Mouse (Mus musculus) stomach, postnatal 0 days (tissue): Measurements from ENCODE around the gene Npas2. TPM values are rescaled to one million over a fixed set of nuclear protein-coding genes. Genes with fewer than 3 reads are reported as not detected.
A peak's percentile ranks its signal among the peaks of the same experiment; 100 is the strongest.

Source experiments
- ATAC-seq: fragments of 200-750 bp; cut with Nextera tagmentation; 2 replicates; pipeline ENCODE4 v1.8.0; 2017; ENCODE audit not compliant: low FRiP score, low TSS enrichment
- DNase-seq: peaks from one replicate; pipeline ENCODE4 v3.0.0-alpha.2; 2016; ENCODE audit warnings: low spot score
- H3K27ac ChIP-seq: fragments of 300-500 bp; sonication (generic); replicated peaks from 2 replicates; pipeline ENCODE4 v1.5.1; 2014; ENCODE audit warnings: mild to moderate bottlenecking, control low read depth
- H3K27me3 ChIP-seq: fragments of 300-500 bp; sonication (generic); 2 replicates; pipeline ENCODE4 v1.6.1; 2014; ENCODE audit warnings: low read length; ENCODE audit not compliant: control insufficient read depth, insufficient read depth
- H3K36me3 ChIP-seq: fragments of 300-500 bp; sonication (generic); 2 replicates; pipeline ENCODE4 v1.6.1; 2014; ENCODE audit warnings: low read length, mixed read lengths; ENCODE audit not compliant: control insufficient read depth, insufficient read depth
- H3K4me1 ChIP-seq: fragments of 300-500 bp; sonication (generic); replicated peaks from 2 replicates; pipeline ENCODE4 v1.6.1; 2014; ENCODE audit warnings: antibody characterized with exemption; ENCODE audit not compliant: control insufficient read depth, insufficient read depth
- H3K4me2 ChIP-seq: fragments of 300-500 bp; sonication (generic); replicated peaks from 2 replicates; pipeline ENCODE4 v1.6.1; 2014; ENCODE audit warnings: low read depth, mild to moderate bottlenecking, control low read depth, moderate library complexity
- H3K4me3 ChIP-seq: fragments of 300-500 bp; sonication (generic); 2 replicates; pipeline ENCODE4 v1.5.1; 2014; ENCODE audit warnings: low read depth, low read length, control low read depth
- H3K9ac ChIP-seq: fragments of 300-500 bp; sonication (generic); 2 replicates; pipeline ENCODE4 v1.6.1; 2014; ENCODE audit warnings: mild to moderate bottlenecking, low read length, control low read depth, mixed read lengths
- H3K9me3 ChIP-seq: fragments of 300-500 bp; sonication (generic); 2 replicates; pipeline ENCODE4 v1.6.1; 2016; ENCODE audit warnings: low read length; ENCODE audit not compliant: control insufficient read depth
- CTCF ChIP-seq: IDR thresholded peaks from 2 replicates; pipeline ENCODE4 v1.5.1; 2016; ENCODE audit warnings: antibody characterized with exemption, low read depth, mild to moderate bottlenecking, moderate library complexity
- EP300 ChIP-seq: optimal IDR thresholded peaks from 2 replicates; pipeline ENCODE3; 2016; ENCODE audit warnings: antibody characterized with exemption
- WGBS: fragments of 180-500 bp; shearing (Covaris S2); extraction: QIAGEN DNeasy Blood & Tissue Kit; methylation state at CpG from one replicate; pipeline ENCODE4 v1.1.7; 2014; 5-methylcytosine and 5-hydroxymethylcytosine counted together
- polyA plus RNA-seq: library from polyadenylated mRNA; unstranded; fragments of >200 nt; fragmentation: Nextera tagmentation; extraction: Ambion mirVana; gene quantifications from 2 replicates; pipeline ENCODE4 v1.2.1, GENCODE M21; 2015

Npas2 gene
- polyA plus RNA-seq, 1 experiment from 2014 or later: 1.7 TPM

DNA sequence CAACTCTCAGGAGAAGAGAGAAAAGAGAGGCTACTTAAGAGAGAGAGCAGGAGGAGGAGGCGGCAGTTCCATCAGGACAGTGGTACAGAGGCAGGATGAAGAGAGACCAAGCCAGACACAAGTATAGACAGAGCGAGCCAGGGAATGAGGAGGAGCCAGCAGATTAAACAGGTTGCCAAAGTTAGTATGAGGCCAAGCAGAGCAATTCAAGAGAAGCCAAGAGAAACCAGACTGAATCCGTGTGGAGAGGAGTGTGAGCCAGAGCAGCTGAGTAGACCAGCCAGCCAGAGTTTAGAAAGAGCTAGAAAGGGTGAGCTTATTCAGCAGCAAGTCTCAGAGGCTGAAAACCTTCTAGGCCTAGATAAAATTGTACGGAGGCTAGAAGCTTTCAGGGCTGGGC lies 194.0 kb downstream of the Npas2 start:
- no peak overlapping the region for H3K27ac ChIP-seq
- H3K4me3 ChIP-seq: no peak overlapping the region
- H3K4me2 ChIP-seq: no peak overlapping the region
- 68% methylated on average over 4 of the region's 4 CpGs for WGBS
- H3K4me1 ChIP-seq: no peaks in the 10 kb centered on the region
- no peak for DNase-seq
- H3K9me3 ChIP-seq: no peaks in the 10 kb centered on the region
- no peaks in the 10 kb centered on the region for H3K36me3 ChIP-seq
- H3K9ac ChIP-seq: no peak overlapping the region
- no peak for TF ChIP-seq EP300
- TF ChIP-seq CTCF: no peak
- H3K27me3 ChIP-seq: no peaks in the 10 kb centered on the region
- ATAC-seq: no peak

DNA sequence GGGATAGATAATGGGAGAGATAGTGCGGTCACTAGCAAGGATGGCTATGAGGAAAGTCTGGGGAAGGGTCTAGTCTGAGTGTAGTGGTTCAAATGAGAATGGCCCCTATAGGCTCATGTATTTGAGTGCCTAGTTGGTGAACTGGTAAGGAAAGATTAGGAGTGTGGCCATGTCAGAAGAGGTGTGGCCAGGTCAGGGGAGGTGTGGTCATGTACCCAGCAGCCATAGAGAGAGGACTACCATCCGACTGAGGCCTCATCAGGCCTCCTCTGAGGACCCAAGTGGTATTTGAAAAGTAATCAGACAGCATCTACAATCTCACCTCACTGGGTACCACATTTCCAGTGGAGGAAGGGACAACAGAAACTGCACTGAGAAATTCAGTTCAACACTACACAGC lies 194.6 kb downstream of the Npas2 start:
- ATAC-seq (no peak), DNase-seq (no peak)
- H3K9ac ChIP-seq: no peak overlapping the region
- no peaks in the 10 kb centered on the region for H3K9me3 ChIP-seq
- H3K27ac ChIP-seq: no peak overlapping the region
- no peak overlapping the region for H3K4me2 ChIP-seq
- TF ChIP-seq EP300 (no peak), CTCF (no peak)
- H3K36me3 ChIP-seq: no peaks in the 10 kb centered on the region
- H3K4me3 ChIP-seq: no peak overlapping the region
- H3K4me1 ChIP-seq: no peaks in the 10 kb centered on the region
- 79% methylated on average over 2 of the region's 2 CpGs for WGBS
- H3K27me3 ChIP-seq: no peaks in the 10 kb centered on the region

GRCm38 (mm10) chr1:39389338-39389737 lies 195.8 kb downstream of the Npas2 start:
- no peaks in the 10 kb centered on the region for H3K4me1 ChIP-seq
- H3K27me3 ChIP-seq: no peaks in the 10 kb centered on the region
- no peak for DNase-seq
- H3K36me3 ChIP-seq: no peaks in the 10 kb centered on the region
- H3K4me3 ChIP-seq: no peak overlapping the region
- WGBS: 83% methylated on average over 11 of the region's 11 CpGs
- no peak for ATAC-seq
- TF ChIP-seq CTCF: no peak
- no peak overlapping the region for H3K27ac ChIP-seq
- H3K4me2 ChIP-seq: no peak overlapping the region
- H3K9ac ChIP-seq: no peak overlapping the region
- H3K9me3 ChIP-seq: no peaks in the 10 kb centered on the region

GRCm38 (mm10) chr1:39391652-39392051 lies 198.1 kb downstream of the Npas2 start:
- WGBS: 89% methylated on average over 6 of the region's 6 CpGs

DNA sequence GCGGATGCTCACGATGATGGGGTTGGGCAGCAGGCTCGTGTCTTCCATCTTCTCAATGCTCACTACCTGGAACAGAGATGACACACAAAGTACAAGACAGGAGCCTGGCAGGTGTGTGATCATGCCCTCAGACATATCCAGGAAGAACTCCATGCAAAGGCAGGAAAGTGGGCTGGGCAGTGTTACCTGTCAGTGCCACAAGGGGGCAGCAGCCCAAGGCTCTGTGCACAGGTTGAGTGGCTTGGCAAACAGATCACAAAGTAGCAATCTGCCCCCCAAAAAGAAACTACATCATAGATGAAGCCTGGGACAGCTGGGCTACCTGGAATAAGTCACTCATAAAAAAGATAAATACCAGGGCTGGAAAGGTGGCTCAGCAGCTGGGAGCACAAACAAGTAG lies 198.7 kb downstream of the Npas2 start:
- WGBS: 64% methylated on average over 3 of the region's 3 CpGs
- Histone ChIP-seq H3K9me3 (no peaks in the 10 kb centered on the region), H3K9ac (no peak overlapping the region), H3K27me3 (no peaks in the 10 kb centered on the region), H3K4me1 (no peaks in the 10 kb centered on the region), H3K4me3 (no peak overlapping the region), H3K4me2 (no peak overlapping the region), H3K27ac (no peak overlapping the region), H3K36me3 (no peaks in the 10 kb centered on the region)
- TF ChIP-seq EP300 (no peak), CTCF (peak; percentile 96)
- ATAC-seq (peak; percentile 58; the same call in 1 of the 2 replicates), DNase-seq (peak; percentile 83)

More at GRCm38 (mm10) chr1:39391652-39392051, 198.1 kb downstream of the Npas2 start:
- Histone ChIP-seq H3K9me3 (no peaks in the 10 kb centered on the region), H3K27me3 (no peaks in the 10 kb centered on the region), H3K27ac (no peak overlapping the region), H3K4me2 (no peak overlapping the region), H3K4me1 (no peaks in the 10 kb centered on the region), H3K36me3 (no peaks in the 10 kb centered on the region), H3K4me3 (no peak overlapping the region), H3K9ac (no peak overlapping the region)
- DNase-seq (no peak), ATAC-seq (no peak)
- no peak for TF ChIP-seq CTCF
- TF ChIP-seq EP300: no peak

DNA sequence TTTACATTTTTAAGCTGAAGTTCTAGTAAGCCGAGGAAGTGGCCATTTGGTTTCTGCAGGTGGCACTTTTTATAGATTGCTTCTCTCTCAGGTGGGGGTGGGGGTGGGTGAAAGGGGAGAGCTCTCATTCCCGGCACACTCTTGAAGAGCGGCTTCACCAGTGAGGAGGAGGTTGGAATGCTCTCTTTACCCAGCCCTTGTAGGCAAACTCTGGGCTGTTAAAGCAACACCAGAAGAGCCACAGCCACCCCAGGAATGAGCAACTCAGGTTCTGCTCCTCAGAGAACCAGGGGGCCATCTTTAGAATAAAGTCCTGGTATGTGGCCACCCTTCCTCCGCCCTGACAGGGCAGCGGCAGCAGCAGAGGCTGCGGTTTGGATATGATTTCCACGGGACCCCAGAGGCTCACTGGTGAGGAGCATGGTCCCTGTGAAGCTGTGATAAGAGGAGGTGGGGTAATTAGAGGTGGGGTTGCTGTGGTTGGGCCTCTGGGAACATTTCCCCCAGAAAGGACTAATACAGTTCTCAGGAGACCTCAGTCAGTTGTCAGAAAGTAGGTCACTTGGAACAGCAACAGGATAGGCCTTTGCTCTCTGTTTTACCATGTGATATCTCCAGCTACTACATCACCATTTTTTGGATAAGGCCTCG lies 199.8 kb downstream of the Npas2 start:
- no peaks in the 10 kb centered on the region for H3K4me1 ChIP-seq
- H3K9me3 ChIP-seq: no peaks in the 10 kb centered on the region
- H3K27me3 ChIP-seq: no peaks in the 10 kb centered on the region
- ATAC-seq: no peak
- WGBS: 70% methylated on average over 8 of the region's 8 CpGs
- H3K27ac ChIP-seq: no peak overlapping the region
- no peak overlapping the region for H3K4me2 ChIP-seq
- no peak overlapping the region for H3K9ac ChIP-seq
- TF ChIP-seq EP300: no peak
- TF ChIP-seq CTCF: no peak
- H3K4me3 ChIP-seq: no peak overlapping the region
- H3K36me3 ChIP-seq: no peaks in the 10 kb centered on the region; the same call in 1 of the 2 replicates
- DNase-seq: no peak
